25 mouse cellular contexts compared by ENCODE assay signal in the genomic region with DNA sequence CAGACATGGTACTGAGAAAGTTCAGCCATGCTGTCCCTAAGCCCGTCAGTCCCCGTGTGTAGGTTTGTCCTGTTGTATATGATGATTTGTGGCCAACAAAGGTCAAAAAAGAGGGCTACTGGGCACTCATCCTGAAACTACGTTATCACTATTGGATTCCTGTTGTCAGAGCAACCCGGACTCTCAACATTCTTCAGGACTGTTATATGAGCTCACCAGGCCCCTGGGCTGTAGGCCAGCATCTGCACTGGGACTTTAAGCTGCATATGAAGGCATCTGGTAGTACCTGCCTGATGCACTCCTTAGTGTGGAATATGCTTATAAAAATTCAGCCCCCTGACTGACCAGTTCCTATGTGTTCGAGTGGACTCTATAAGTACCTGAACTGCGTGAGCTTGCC.
DNase-seq lines count a peak whose midpoint lies in the region; ATAC-seq and TF ChIP-seq lines count a peak whose summit lies in the region.
"Had no signal": no experiment of that assay in that cellular context is flagged by ENCODE, and none has a peak within 500 bp of the region (broad histone marks: within the 10 kb centered on the region; RNA-seq: fewer than 3 reads in every experiment).

No protein-coding gene starts in this region.

- 67% methylated on average over 6 of the region's 6 CpGs for WGBS in lung, embryonic 14.5 days
- WGBS in heart, embryonic 15.5 days: 54% methylated on average over 6 of the region's 6 CpGs

- no peak for ATAC-seq in lung, embryonic 14.5 days (ENCODE audit: insufficient read depth)
- peak; percentile 20; the same call in 1 of the 2 replicates for ATAC-seq in heart, embryonic 15.5 days (replicated peaks; ENCODE audit: insufficient number of reproducible peaks, insufficient read depth, low FRiP score, low read depth)
- ATAC-seq in activated CD4-positive, CD25-positive, alpha-beta regulatory T cell, adult 4 months: no peak
- ATAC-seq: forebrain, embryonic 16.5 days; intestine, postnatal 0 days; midbrain, embryonic 16.5 days had no signal

- peak; percentile 94 for DNase-seq in heart, adult 11 months
- no peak for DNase-seq in heart, postnatal 25 days (ENCODE audit: low spot score)
- peak; percentile 39 for DNase-seq in lung, embryonic 14.5 days
- no peak for DNase-seq in lung, adult 18-20 months
- peak; percentile 67 for DNase-seq in heart, postnatal 4 days
- DNase-seq: adrenal gland, postnatal 14 days; cerebellum, adult 8-10 months; kidney, postnatal 36 days; layer of hippocampus, postnatal 36 days; retina, postnatal 1 day; right cerebral cortex, postnatal 25 days; spleen, adult 18-20 months had no signal

- no peak overlapping the region for H3K9ac ChIP-seq in lung, embryonic 14.5 days
- no peak overlapping the region for H3K9ac ChIP-seq in heart, embryonic 15.5 days
- H3K9ac ChIP-seq: hindbrain, embryonic 12.5 days; limb, embryonic 15.5 days; liver, embryonic 15.5 days; neural tube, embryonic 13.5 days had no signal

- H3K4me1 ChIP-seq in lung, embryonic 14.5 days (ENCODE audit: insufficient read depth): peaks cover 6% of the 10 kb centered on the region; the same call in 1 of the 2 replicates
- peaks cover 19% of the 10 kb centered on the region for H3K4me1 ChIP-seq in heart, embryonic 15.5 days (replicated peaks)
- H3K4me1 ChIP-seq: forebrain, embryonic 10.5 days; liver, embryonic 15.5 days; midbrain, embryonic 10.5 days; neural tube, embryonic 13.5 days had no signal

- TF ChIP-seq CTCF in lung, embryonic 14.5 days (IDR thresholded peaks at IDR 0.05; ENCODE audit: low read depth): no peak

- no peaks in the 10 kb centered on the region for H3K9me3 ChIP-seq in lung, embryonic 14.5 days (ENCODE audit: low read depth, low read length)
- no peaks in the 10 kb centered on the region for H3K9me3 ChIP-seq in heart, embryonic 15.5 days (replicated peaks)
- H3K9me3 ChIP-seq: forebrain, embryonic 10.5 days; hindbrain, embryonic 12.5 days; limb, embryonic 15.5 days; liver, embryonic 15.5 days; midbrain, embryonic 10.5 days; neural tube, embryonic 13.5 days had no signal

- intact Hi-C loops in heart, postnatal 25 days (cut with DNase I): loop anchor here (5.0 to 10.0 kb wide), 2 partner anchors 130 to 138 kb away; no protein-coding TSS in a partner anchor

- no peaks in the 10 kb centered on the region for H3K36me3 ChIP-seq in lung, embryonic 14.5 days (ENCODE audit: insufficient read depth)
- H3K36me3 ChIP-seq in heart, embryonic 15.5 days: no peaks in the 10 kb centered on the region
- H3K36me3 ChIP-seq: forebrain, embryonic 10.5 days; hindbrain, embryonic 12.5 days; limb, embryonic 15.5 days; liver, embryonic 15.5 days; midbrain, embryonic 10.5 days; neural tube, embryonic 13.5 days had no signal

- no peak overlapping the region for H3K4me3 ChIP-seq in lung, embryonic 14.5 days (ENCODE audit: low read depth, low read length)
- H3K4me3 ChIP-seq in heart, embryonic 15.5 days: no peak overlapping the region
- H3K4me3 ChIP-seq: forebrain, embryonic 10.5 days; heart, adult 2 months; hindbrain, embryonic 12.5 days; limb, embryonic 15.5 days; liver, embryonic 15.5 days; midbrain, embryonic 10.5 days; myocyte; neural tube, embryonic 13.5 days had no signal

- no peaks in the 10 kb centered on the region for H3K27me3 ChIP-seq in lung, embryonic 14.5 days (ENCODE audit: insufficient read depth, low read length)
- peaks cover 39% of the 10 kb centered on the region for H3K27me3 ChIP-seq in heart, embryonic 15.5 days
- H3K27me3 ChIP-seq: hindbrain, embryonic 12.5 days; limb, embryonic 15.5 days; liver, embryonic 15.5 days; neural tube, embryonic 13.5 days had no signal

- no peak overlapping the region for H3K4me2 ChIP-seq in lung, embryonic 14.5 days
- H3K4me2 ChIP-seq in heart, embryonic 15.5 days: no peak overlapping the region
- H3K4me2 ChIP-seq: hindbrain, embryonic 12.5 days; limb, embryonic 15.5 days; liver, embryonic 15.5 days; neural tube, embryonic 13.5 days had no signal

- no peak overlapping the region for H3K27ac ChIP-seq in lung, embryonic 14.5 days (ENCODE audit: low read depth)
- no peak overlapping the region for H3K27ac ChIP-seq in heart, embryonic 15.5 days
- H3K27ac ChIP-seq: forebrain, embryonic 10.5 days; heart, adult 2 months; hindbrain, embryonic 12.5 days; limb, embryonic 15.5 days; liver, embryonic 15.5 days; midbrain, embryonic 10.5 days; neural tube, embryonic 13.5 days had no signal

Comparison
In these comparisons a context has a peak if more than half of its experiments do, and no peak if none do; other contexts are left out.
1. DNase-seq: peak in heart, adult 11 months (single experiment), lung, embryonic 14.5 days (single experiment) and heart, postnatal 4 days (single experiment); none in heart, postnatal 25 days (single experiment) and lung, adult 18-20 months (0 of 2).